Mouse (Mus musculus) layer of hippocampus, adult 18-20 months (tissue): ENCODE measurements around the gene Trim34b. TPM values are rescaled to one million over a fixed set of nuclear protein-coding genes. Genes with fewer than 3 reads are reported as not detected.
"Not testable (repeated sequence)": the region's sequence is repeated elsewhere in the genome, so short reads cannot be mapped to it uniquely, and the experiment has no call there.

Experiments
- DNase-seq, 2 experiments: peaks; one replicate each; pipeline ENCODE4 v3.0.0; 2022; ENCODE audit warnings: low spot score in 2 of 2
- long read RNA-seq: library from polyadenylated mRNA; stranded (forward); transcript quantifications from one replicate; pipeline ENCODE4 v2.0.0, GENCODE M21; 2021
- total RNA-seq, 2 experiments: library from RNA; stranded (reverse); gene quantifications; 2 replicates each; pipeline ENCODE4 v1.2.3; 2021

The Trim34b gene
- total RNA-seq = under 1 TPM in 1 of 2 experiments, not detected in 1; 0.27 TPM
- long read RNA-seq = 0 reads

- DNase-seq = not testable (repeated sequence)
These were observed at the start of gene Trim34b for GRCm38 (mm10) chr7:104329171-104329570. Trim34b (plus strand) TSS chr7:104329471.

- DNase-seq = not testable (repeated sequence)
These were observed 41.5 kb upstream of the Trim34b start, which contains the start of gene Trim5 for GRCm38 (mm10) chr7:104287576-104288443. Trim5 (minus strand) TSS chr7:104288094.

- DNase-seq = no peak
These were observed 38.6 kb upstream of the Trim34b start for GRCm38 (mm10) chr7:104290641-104291040.

GRCm38 (mm10) chr7:104291638-104292400 lies 37.5 kb upstream of the Trim34b start:
- no peak for DNase-seq

GRCm38 (mm10) chr7:104314796-104315353 lies 14.4 kb upstream of the Trim34b start:
- no peak for DNase-seq

- not testable (repeated sequence) for DNase-seq
These were observed 13.7 kb upstream of the Trim34b start, which contains the start of gene Trim12a for GRCm38 (mm10) chr7:104315369-104316080. Trim12a (minus strand) TSS chr7:104315466.

- DNase-seq = no peak
These were observed 7.2 kb upstream of the Trim34b start for GRCm38 (mm10) chr7:104322028-104322427.

GRCm38 (mm10) chr7:104335547-104335946 lies 6.3 kb downstream of the Trim34b start:
- DNase-seq = not testable (repeated sequence)

GRCm38 (mm10) chr7:104340744-104341143 lies 11.5 kb downstream of the Trim34b start:
- not testable (repeated sequence) for DNase-seq

- DNase-seq = not testable (repeated sequence)
These were observed 18.8 kb downstream of the Trim34b start for GRCm38 (mm10) chr7:104348043-104348442.

- DNase-seq = peak in 1 of 2 experiments; percentile 1
These were observed 23.7 kb downstream of the Trim34b start, which contains the start of gene Trim12c for GRCm38 (mm10) chr7:104352717-104353599. Trim12c (minus strand) TSS chr7:104353362.

- DNase-seq = no peak
These were observed 24.3 kb downstream of the Trim34b start for GRCm38 (mm10) chr7:104353600-104353967.

GRCm38 (mm10) chr7:104366339-104366738 lies 37.1 kb downstream of the Trim34b start:
- no peak for DNase-seq

- peak in 1 of 2 experiments; percentile 1 for DNase-seq
These were observed 40.6 kb downstream of the Trim34b start, which contains the start of gene Trim30b for GRCm38 (mm10) chr7:104369736-104370414. Trim30b (minus strand) TSS chr7:104369884.

Other genes starting within 250 kb of the Trim34b start
- not detected for gene Olfr645, start 244.0 kb upstream of the Trim34b start, total RNA-seq
- gene Olfr646, start 224.6 kb upstream of the Trim34b start, total RNA-seq = not detected
- gene Ubqln5, start 199.6 kb upstream of the Trim34b start, total RNA-seq = not detected
- gene Olfr643, start 192.1 kb upstream of the Trim34b start, total RNA-seq = not detected
- gene Ubqln3, start 186.2 kb upstream of the Trim34b start, total RNA-seq = not detected
- gene Ubqlnl, start 178.9 kb upstream of the Trim34b start, total RNA-seq = not detected
- gene Olfm5, start 164.6 kb upstream of the Trim34b start, total RNA-seq = not detected
- under 1 TPM; 0.10 to 0.25 TPM for gene Olfr648, start 146.1 kb upstream of the Trim34b start, total RNA-seq
- gene Olfr649, start 133.5 kb upstream of the Trim34b start, total RNA-seq = not detected
- gene Trim6, start 110.7 kb upstream of the Trim34b start, total RNA-seq = under 1 TPM in 1 of 2 experiments, not detected in 1; 0.22 TPM
- 1 to 10 TPM; 1.6 to 1.7 TPM for gene Trim34a, start 85.0 kb upstream of the Trim34b start, total RNA-seq
- under 1 TPM; 0.42 to 0.63 TPM for gene Trim5, start 41.4 kb upstream of the Trim34b start, total RNA-seq
- gene Trim12a, start 14.0 kb upstream of the Trim34b start, total RNA-seq = 1 to 10 TPM; 2.8 to 3.2 TPM
- gene Trim12c, start 23.9 kb downstream of the Trim34b start, total RNA-seq = 1 to 10 TPM; 1.4 to 1.6 TPM
- gene Trim30b, start 40.4 kb downstream of the Trim34b start, total RNA-seq = not detected
- not detected for gene Trim30c, start 71.4 kb downstream of the Trim34b start, total RNA-seq
- gene Trim30a, start 135.7 kb downstream of the Trim34b start, total RNA-seq = under 1 TPM; 0.84 to 0.92 TPM
- under 1 TPM; 0.81 to 0.97 TPM for gene Trim30d, start 178.4 kb downstream of the Trim34b start, total RNA-seq
- not detected for gene Olfr651, start 220.7 kb downstream of the Trim34b start, total RNA-seq
- not detected for gene Olfr652, start 231.4 kb downstream of the Trim34b start, total RNA-seq
- gene Olfr653, start 247.8 kb downstream of the Trim34b start, total RNA-seq = not detected